Mouse (Mus musculus) left cerebral cortex, postnatal 10 days (tissue): ENCODE data around the gene Gzme. TPM values are rescaled to one million over a fixed set of nuclear protein-coding genes. Genes with fewer than 3 reads are reported as not detected.

Experiments
- microRNA-seq: library from miRNA; unstranded; fragments of <30 nt; microRNA quantifications from one replicate; pipeline ENCODE4 v1.2.0, GENCODE M21; 2022
- total RNA-seq, 2 experiments: library from RNA; stranded (reverse); gene quantifications; 2 replicates each; pipeline ENCODE4 v1.2.3; 2021

The Gzme gene
- total RNA-seq, 2 experiments from 2014 or later, result not detected

Small RNAs within 50 kb of the gene (microRNA-seq; reads per million reads assigned to microRNA genes)
- gene Mir6949, result not detected

Other genes with a start within 250 kb of the Gzme start
- gene Cbln3, start 236.2 kb downstream of the Gzme start, total RNA-seq, result under 1 TPM; 0.28 to 0.65 TPM
- gene Khnyn, start 235.7 kb downstream of the Gzme start, total RNA-seq, result 10 to 100 TPM in 1 of 2 experiments, 1 to 10 TPM in 1; 9.8 to 11.3 TPM
- 10 to 100 TPM; 90.4 to 96.1 TPM for gene Sdr39u1, start 220.3 kb downstream of the Gzme start, total RNA-seq
- under 1 TPM in 1 of 2 experiments, not detected in 1; 0.43 TPM for gene Cma1, start 175.9 kb downstream of the Gzme start, total RNA-seq
- not detected for gene Cma2, start 169.6 kb downstream of the Gzme start, total RNA-seq
- gene Mcpt1, start 102.7 kb downstream of the Gzme start, total RNA-seq, result not detected
- not detected for gene Mcpt9, start 90.1 kb downstream of the Gzme start, total RNA-seq
- gene Mcpt2, start 78.6 kb downstream of the Gzme start, total RNA-seq, result not detected
- gene Mcpt4, start 58.3 kb downstream of the Gzme start, total RNA-seq, result not detected
- gene Mcpt8, start 35.4 kb downstream of the Gzme start, total RNA-seq, result not detected
- not detected for gene Ctsg, start 18.1 kb downstream of the Gzme start, total RNA-seq
- not detected for gene Gzmd, start 12.0 kb upstream of the Gzme start, total RNA-seq
- gene Gzmg, start 39.0 kb upstream of the Gzme start, total RNA-seq, result not detected
- gene Gzmn, start 54.0 kb upstream of the Gzme start, total RNA-seq, result not detected
- gene Gzmf, start 90.8 kb upstream of the Gzme start, total RNA-seq, result not detected
- gene Gzmc, start 114.0 kb upstream of the Gzme start, total RNA-seq, result not detected
- gene Gzmb, start 141.6 kb upstream of the Gzme start, total RNA-seq, result not detected
- gene Atp12a, start 244.4 kb upstream of the Gzme start, total RNA-seq, result under 1 TPM; 0.21 to 0.39 TPM